Mouse (Mus musculus) bone marrow, adult 2 months (tissue): ENCODE data around the gene Xpr1. TPM values are rescaled to one million over a fixed set of nuclear protein-coding genes. Genes with fewer than 3 reads are reported as not detected.

Experiments
- H3K27ac ChIP-seq: fragments of 200-500 bp; 2 replicates; pipeline ENCODE4 v1.5.1; 2012; ENCODE audit warnings: low read depth, mild to moderate bottlenecking, control low read depth, inconsistent platforms, low read length; ENCODE audit not compliant: control insufficient read depth, poor library complexity, insufficient read depth
- H3K4me1 ChIP-seq: fragments of 200-500 bp; 2 replicates; pipeline ENCODE4 v1.6.1; 2011; ENCODE audit warnings: low read length; ENCODE audit not compliant: control insufficient read depth, insufficient read depth
- H3K4me3 ChIP-seq: fragments of 200-500 bp; replicated peaks from 2 replicates; pipeline ENCODE3; 2011; ENCODE audit warnings: mild to moderate bottlenecking, low read depth, low read length, control low read depth; ENCODE audit not compliant: control insufficient read depth
- CTCF ChIP-seq: fragments of 200-500 bp; IDR thresholded peaks from 2 replicates; pipeline ENCODE4 v1.5.1; 2011; ENCODE audit warnings: low read length, control low read depth; ENCODE audit not compliant: control insufficient read depth, insufficient read depth
- POLR2A ChIP-seq: fragments of 200-500 bp; IDR thresholded peaks from 2 replicates; pipeline ENCODE4 v1.6.1; 2011; ENCODE audit warnings: low read depth, mild to moderate bottlenecking, control low read depth, low read length, borderline replicate concordance; ENCODE audit not compliant: control insufficient read depth
- WGBS: fragments of 180-500 bp; shearing (Covaris S2); methylation state at CpG from one replicate; pipeline ENCODE4 v1.1.7; 2018; 5-methylcytosine and 5-hydroxymethylcytosine counted together
- polyA plus RNA-seq: library from polyadenylated mRNA; stranded (reverse); fragments of >200 nt; gene quantifications from 2 replicates; pipeline ENCODE4 v1.2.4, GENCODE M21; 2011; ENCODE audit warnings: low replicate concordance; ENCODE audit not compliant: missing spikeins, insufficient read depth, insufficient read length

The Xpr1 gene
- polyA plus RNA-seq, 1 experiment = 8.4 TPM

- 81% methylated on average over 2 of the region's 2 CpGs for WGBS
- no peak overlapping the region for H3K27ac ChIP-seq
- H3K4me3 ChIP-seq = no peak overlapping the region
- no peaks in the 10 kb centered on the region for H3K4me1 ChIP-seq
- TF ChIP-seq CTCF = no peak
- no peak for TF ChIP-seq POLR2A
Measured at GRCm38 (mm10) chr1:155297203-155297602, 120.0 kb downstream of the Xpr1 start.

- TF ChIP-seq POLR2A (no peak), CTCF (no peak)
- WGBS = 35% methylated on average over 3 of the region's 3 CpGs
- Histone ChIP-seq H3K4me1 (no peaks in the 10 kb centered on the region), H3K27ac (no peak overlapping the region), H3K4me3 (no peak overlapping the region)
Measured at GRCm38 (mm10) chr1:155293446-155293845, 123.8 kb downstream of the Xpr1 start.

- no peak for TF ChIP-seq CTCF
- no peak for TF ChIP-seq POLR2A
- Histone ChIP-seq H3K4me1 (no peaks in the 10 kb centered on the region), H3K27ac (no peak overlapping the region), H3K4me3 (no peak overlapping the region)
- 98% methylated on average over 1 of the region's 1 CpGs for WGBS
Measured at GRCm38 (mm10) chr1:155289411-155289810, 127.8 kb downstream of the Xpr1 start.

GRCm38 (mm10) chr1:155288033-155288432 lies 129.2 kb downstream of the Xpr1 start:
- no peak overlapping the region for H3K4me3 ChIP-seq
- 93% methylated on average over 3 of the region's 3 CpGs for WGBS
- TF ChIP-seq POLR2A (no peak), CTCF (no peak)
- no peak overlapping the region for H3K27ac ChIP-seq
- H3K4me1 ChIP-seq = no peaks in the 10 kb centered on the region

- WGBS = 25% methylated on average over 7 of the region's 7 CpGs
- TF ChIP-seq POLR2A (no peak), CTCF (no peak)
- H3K4me1 ChIP-seq = no peaks in the 10 kb centered on the region
- H3K4me3 ChIP-seq = no peak overlapping the region
- H3K27ac ChIP-seq = no peak overlapping the region
Measured at GRCm38 (mm10) chr1:155283808-155284207, 133.4 kb downstream of the Xpr1 start.

- TF ChIP-seq CTCF (peak; percentile 70), POLR2A (no peak)
- Histone ChIP-seq H3K4me1 (no peaks in the 10 kb centered on the region), H3K27ac (no peak overlapping the region), H3K4me3 (no peak overlapping the region)
- WGBS = 70% methylated on average over 18 of the region's 18 CpGs
Measured at GRCm38 (mm10) chr1:155281003-155281793, 136.0 kb downstream of the Xpr1 start.

- Histone ChIP-seq H3K4me3 (no peak overlapping the region), H3K27ac (no peak overlapping the region), H3K4me1 (no peaks in the 10 kb centered on the region)
- TF ChIP-seq CTCF (no peak), POLR2A (no peak)
- 89% methylated on average over 10 of the region's 10 CpGs for WGBS
Measured at GRCm38 (mm10) chr1:155280306-155280705, 136.9 kb downstream of the Xpr1 start.

DNA sequence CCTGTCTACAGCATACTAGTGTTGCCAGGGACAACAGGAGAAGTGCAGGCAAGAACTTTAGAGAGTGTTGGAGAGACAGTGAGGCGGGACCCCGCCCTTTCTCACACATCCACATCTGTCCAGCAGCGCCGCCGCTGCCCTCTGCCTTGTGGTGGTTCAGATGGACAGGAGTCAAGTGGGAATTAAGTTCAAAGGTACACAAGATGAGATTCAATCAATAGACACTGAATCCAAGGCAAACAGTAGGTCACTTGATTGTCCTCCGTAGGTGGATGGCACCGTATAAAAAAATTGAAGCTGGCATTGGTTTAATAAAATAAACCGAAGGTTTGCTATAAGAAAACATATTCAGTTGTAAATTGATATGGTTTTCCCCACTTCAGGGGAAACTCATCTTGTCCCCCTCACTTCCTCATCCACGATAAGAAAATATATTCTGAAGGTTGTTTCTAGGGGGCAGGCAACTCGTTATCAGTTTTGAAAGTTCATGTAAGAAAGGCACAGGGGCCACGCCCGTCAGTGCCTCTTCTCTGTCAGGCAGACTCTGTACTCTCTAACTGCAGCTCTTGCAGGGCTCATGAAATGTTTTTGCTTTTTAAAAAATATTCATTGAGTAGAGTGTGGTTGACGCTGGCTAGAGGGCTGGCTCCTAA lies 140.7 kb downstream of the Xpr1 start:
- Histone ChIP-seq H3K4me1 (peaks cover 1% of the 10 kb centered on the region; the same call in 1 of the 2 replicates), H3K27ac (no peak overlapping the region), H3K4me3 (no peak overlapping the region)
- TF ChIP-seq POLR2A (no peak), CTCF (no peak)
- WGBS = 63% methylated on average over 13 of the region's 13 CpGs
